Mouse (Mus musculus): Measurements from ENCODE around the gene Fam192a.

The Fam192a gene

GRCm38 (mm10) chr8:94534612-94535011 lies 67.2 kb downstream of the Fam192a start:
- no peak for DNase-seq (ENCODE audit: low spot score in 2 of 2)

GRCm38 (mm10) chr8:94532873-94533671 lies 68.7 kb downstream of the Fam192a start, which contains the start of gene Cpne2:
Gene Cpne2 (plus strand): TSS chr8:94532990.
- DNase-seq (ENCODE audit: low spot score in 2 of 2) = peak; percentile 23 to 37

- DNase-seq (ENCODE audit: low spot score in 2 of 2) = no peak
Measured at GRCm38 (mm10) chr8:94532525-94532872, 69.3 kb downstream of the Fam192a start.

GRCm38 (mm10) chr8:94532000-94532399 lies 69.8 kb downstream of the Fam192a start:
- DNase-seq (ENCODE audit: low spot score in 2 of 2) = no peak

- no peak for DNase-seq (ENCODE audit: low spot score in 2 of 2)
Measured at GRCm38 (mm10) chr8:94530643-94531042, 71.2 kb downstream of the Fam192a start.

- no peak for DNase-seq (ENCODE audit: low spot score in 2 of 2)
Measured at GRCm38 (mm10) chr8:94529875-94530274, 71.9 kb downstream of the Fam192a start.

- peak; percentile 55 to 60 for DNase-seq (ENCODE audit: low spot score in 2 of 2)
Measured at GRCm38 (mm10) chr8:94528245-94528644, 73.6 kb downstream of the Fam192a start.

- no peak for DNase-seq (ENCODE audit: low spot score in 2 of 2)
Measured at GRCm38 (mm10) chr8:94527178-94527577, 74.6 kb downstream of the Fam192a start.

- DNase-seq (ENCODE audit: low spot score in 2 of 2) = no peak
Measured at GRCm38 (mm10) chr8:94524554-94524953, 77.2 kb downstream of the Fam192a start.

Measured in right cerebral cortex, adult 2 months (tissue).